Mouse (Mus musculus): ENCODE data around the gene Fnip2. TPM values are rescaled to one million over a fixed set of nuclear protein-coding genes. Genes with fewer than 3 reads are reported as not detected.
A peak's percentile ranks its signal among the peaks of the same experiment; 100 is the strongest.

Fnip2 gene
- polyA plus RNA-seq, 1 experiment: 10.2 TPM

DNA sequence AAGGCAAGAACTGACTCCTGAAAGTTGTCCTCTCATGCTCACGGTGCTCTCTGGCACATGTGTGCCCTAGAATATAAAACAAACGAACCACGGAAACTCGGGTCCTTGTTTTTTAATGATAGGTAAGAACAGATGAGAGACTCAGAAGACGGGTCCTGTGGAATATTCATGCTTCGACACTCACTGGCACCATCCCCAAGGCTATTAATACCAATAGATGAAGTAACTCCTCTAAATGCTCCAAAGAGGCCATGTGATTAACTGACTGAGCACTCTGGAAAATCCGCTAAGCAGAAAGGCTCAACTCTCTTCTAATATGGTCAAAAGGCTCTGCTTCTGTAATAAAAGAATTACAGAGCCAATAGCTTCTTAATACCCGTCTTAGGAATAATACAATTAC is 73.6 kb downstream of the Fnip2 start:
- TF ChIP-seq CTCF (IDR thresholded peaks at IDR 0.05; ENCODE audit: insufficient read depth, low read length): no peak
- TF ChIP-seq POLR2A (IDR thresholded peaks at IDR 0.05; ENCODE audit: borderline replicate concordance, extremely low read depth, low read depth, low read length): no peak
- 66% methylated on average over 8 of the region's 8 CpGs for WGBS
- DNase-seq: no peak

GRCm38 (mm10) chr3:79493064-79493463 is 74.5 kb downstream of the Fnip2 start:
- TF ChIP-seq POLR2A (IDR thresholded peaks at IDR 0.05; ENCODE audit: borderline replicate concordance, extremely low read depth, low read depth, low read length): no peak
- TF ChIP-seq CTCF (IDR thresholded peaks at IDR 0.05; ENCODE audit: insufficient read depth, low read length): no peak
- Histone ChIP-seq H3K4me1 (ENCODE audit: control insufficient read depth, insufficient read depth, low read length) (no peaks in the 10 kb centered on the region), H3K4me3 (replicated peaks; ENCODE audit: extremely low read depth, low read depth, low read length) (no peak overlapping the region)
- 75% methylated on average over 10 of the region's 10 CpGs for WGBS
- DNase-seq: peak; percentile 75

More for the DNA sequence above, 73.6 kb downstream of the Fnip2 start:
- Histone ChIP-seq H3K4me1 (ENCODE audit: control insufficient read depth, insufficient read depth, low read length) (no peaks in the 10 kb centered on the region), H3K4me3 (replicated peaks; ENCODE audit: extremely low read depth, low read depth, low read length) (no peak overlapping the region)

GRCm38 (mm10) chr3:79491614-79492013 is 76.0 kb downstream of the Fnip2 start:
- no peak for DNase-seq
- no peaks in the 10 kb centered on the region for H3K4me1 ChIP-seq (ENCODE audit: control insufficient read depth, insufficient read depth, low read length)
- 51% methylated on average over 3 of the region's 3 CpGs for WGBS
- no peak overlapping the region for H3K4me3 ChIP-seq (replicated peaks; ENCODE audit: extremely low read depth, low read depth, low read length)
- no peak for TF ChIP-seq POLR2A (IDR thresholded peaks at IDR 0.05; ENCODE audit: borderline replicate concordance, extremely low read depth, low read depth, low read length)
- no peak for TF ChIP-seq CTCF (IDR thresholded peaks at IDR 0.05; ENCODE audit: insufficient read depth, low read length)

GRCm38 (mm10) chr3:79490102-79490501 is 77.5 kb downstream of the Fnip2 start:
- no peaks in the 10 kb centered on the region for H3K4me1 ChIP-seq (ENCODE audit: control insufficient read depth, insufficient read depth, low read length)
- no peak for TF ChIP-seq POLR2A (IDR thresholded peaks at IDR 0.05; ENCODE audit: borderline replicate concordance, extremely low read depth, low read depth, low read length)
- TF ChIP-seq CTCF (IDR thresholded peaks at IDR 0.05; ENCODE audit: insufficient read depth, low read length): no peak
- no peak for DNase-seq
- 78% methylated on average over 5 of the region's 5 CpGs for WGBS
- H3K4me3 ChIP-seq (replicated peaks; ENCODE audit: extremely low read depth, low read depth, low read length): no peak overlapping the region

DNA sequence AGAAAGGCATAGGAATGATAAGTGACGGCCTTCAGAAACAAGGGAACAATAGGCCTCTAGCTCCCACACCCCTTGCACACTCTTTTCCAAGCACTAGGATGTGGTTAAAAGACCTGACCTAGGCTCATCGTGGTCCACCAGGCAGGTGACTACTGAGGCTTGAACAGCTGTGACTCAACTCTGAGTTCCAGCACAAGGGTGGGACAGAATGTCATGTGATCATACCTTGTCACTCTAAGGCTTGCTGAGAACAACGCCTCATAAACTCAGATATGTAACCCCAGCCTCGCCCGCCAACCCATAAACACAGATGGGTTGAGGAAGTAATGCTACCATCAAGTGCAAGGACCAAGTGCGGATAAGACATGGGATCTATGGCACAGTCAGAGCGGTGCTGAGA is 79.6 kb downstream of the Fnip2 start:
- no peak overlapping the region for H3K4me3 ChIP-seq (replicated peaks; ENCODE audit: extremely low read depth, low read depth, low read length)
- H3K4me1 ChIP-seq (ENCODE audit: control insufficient read depth, insufficient read depth, low read length): no peaks in the 10 kb centered on the region
- TF ChIP-seq POLR2A (IDR thresholded peaks at IDR 0.05; ENCODE audit: borderline replicate concordance, extremely low read depth, low read depth, low read length) (no peak), CTCF (IDR thresholded peaks at IDR 0.05; ENCODE audit: insufficient read depth, low read length) (no peak)
- WGBS: 94% methylated on average over 7 of the region's 7 CpGs
- DNase-seq: no peak

GRCm38 (mm10) chr3:79484286-79485063 is 83.1 kb downstream of the Fnip2 start:
- no peak overlapping the region for H3K4me3 ChIP-seq (replicated peaks; ENCODE audit: extremely low read depth, low read depth, low read length)
- H3K4me1 ChIP-seq (ENCODE audit: control insufficient read depth, insufficient read depth, low read length): no peaks in the 10 kb centered on the region
- no peak for DNase-seq
- WGBS: 71% methylated on average over 16 of the region's 16 CpGs
- TF ChIP-seq CTCF (IDR thresholded peaks at IDR 0.05; ENCODE audit: insufficient read depth, low read length) (no peak), POLR2A (IDR thresholded peaks at IDR 0.05; ENCODE audit: borderline replicate concordance, extremely low read depth, low read depth, low read length) (no peak)

- H3K4me3 ChIP-seq (replicated peaks; ENCODE audit: extremely low read depth, low read depth, low read length): no peak overlapping the region
- TF ChIP-seq POLR2A (IDR thresholded peaks at IDR 0.05; ENCODE audit: borderline replicate concordance, extremely low read depth, low read depth, low read length): no peak
- no peak for TF ChIP-seq CTCF (IDR thresholded peaks at IDR 0.05; ENCODE audit: insufficient read depth, low read length)
- H3K4me1 ChIP-seq (ENCODE audit: control insufficient read depth, insufficient read depth, low read length): no peaks in the 10 kb centered on the region
- 87% methylated on average over 4 of the region's 4 CpGs for WGBS
- no peak for DNase-seq
Observed at GRCm38 (mm10) chr3:79478880-79479279, 88.7 kb downstream of the Fnip2 start.

GRCm38 (mm10) chr3:79478400-79478799 is 89.2 kb downstream of the Fnip2 start:
- no peak for DNase-seq
- 89% methylated on average over 8 of the region's 8 CpGs for WGBS
- H3K4me1 ChIP-seq (ENCODE audit: control insufficient read depth, insufficient read depth, low read length): no peaks in the 10 kb centered on the region
- TF ChIP-seq POLR2A (IDR thresholded peaks at IDR 0.05; ENCODE audit: borderline replicate concordance, extremely low read depth, low read depth, low read length): no peak
- TF ChIP-seq CTCF (IDR thresholded peaks at IDR 0.05; ENCODE audit: insufficient read depth, low read length): no peak
- no peak overlapping the region for H3K4me3 ChIP-seq (replicated peaks; ENCODE audit: extremely low read depth, low read depth, low read length)

DNA sequence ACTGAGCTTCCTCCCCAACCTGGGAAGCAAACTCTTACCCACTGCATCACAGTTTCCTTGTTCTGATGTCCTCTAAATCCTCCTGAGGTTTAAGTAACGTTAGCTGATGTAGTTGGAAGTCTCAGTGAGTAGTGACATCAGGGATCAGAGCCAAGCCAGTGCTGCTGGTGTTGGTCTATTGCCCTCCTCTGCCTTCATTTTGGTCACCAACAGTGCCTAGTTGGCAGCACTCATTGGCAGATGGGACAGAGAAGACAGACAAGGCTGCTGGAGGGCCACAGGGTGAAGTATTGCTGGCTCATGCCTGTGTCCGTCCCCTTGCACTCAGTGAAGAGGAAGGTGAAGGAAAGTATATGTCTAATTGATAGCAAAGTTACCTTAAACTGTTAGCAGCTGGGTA is 91.6 kb downstream of the Fnip2 start:
- H3K4me3 ChIP-seq (replicated peaks; ENCODE audit: extremely low read depth, low read depth, low read length): no peak overlapping the region
- TF ChIP-seq POLR2A (IDR thresholded peaks at IDR 0.05; ENCODE audit: borderline replicate concordance, extremely low read depth, low read depth, low read length): no peak
- TF ChIP-seq CTCF (IDR thresholded peaks at IDR 0.05; ENCODE audit: insufficient read depth, low read length): no peak
- DNase-seq: no peak
- no peaks in the 10 kb centered on the region for H3K4me1 ChIP-seq (ENCODE audit: control insufficient read depth, insufficient read depth, low read length)
- 74% methylated on average over 2 of the region's 2 CpGs for WGBS

DNA sequence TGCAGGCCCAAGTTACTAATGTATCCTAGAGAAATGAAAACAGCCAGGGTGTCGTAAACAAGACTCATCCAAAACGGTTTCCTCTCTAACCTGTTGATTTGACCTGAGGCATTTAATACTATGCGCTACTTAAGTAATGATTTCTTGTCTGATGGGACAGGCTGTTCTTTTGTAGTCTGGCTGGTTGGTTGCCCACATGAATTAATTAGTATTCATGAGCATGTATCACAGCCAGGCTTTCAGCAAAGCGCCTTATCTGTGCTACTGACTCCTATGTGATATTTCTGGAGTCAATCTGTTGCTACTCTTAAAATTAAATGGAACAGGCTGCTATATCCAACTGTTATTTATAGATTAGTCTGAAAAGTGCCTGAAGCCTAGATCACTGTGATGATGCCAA is 92.7 kb downstream of the Fnip2 start:
- Histone ChIP-seq H3K4me1 (ENCODE audit: control insufficient read depth, insufficient read depth, low read length) (no peaks in the 10 kb centered on the region), H3K4me3 (replicated peaks; ENCODE audit: extremely low read depth, low read depth, low read length) (no peak overlapping the region)
- TF ChIP-seq CTCF (IDR thresholded peaks at IDR 0.05; ENCODE audit: insufficient read depth, low read length) (no peak), POLR2A (IDR thresholded peaks at IDR 0.05; ENCODE audit: borderline replicate concordance, extremely low read depth, low read depth, low read length) (no peak)
- no peak for DNase-seq
- 83% methylated on average over 4 of the region's 4 CpGs for WGBS
